Mouse (Mus musculus): ENCODE results near the gene Rnf135.
"Not testable (repeated sequence)": the region's sequence is repeated elsewhere in the genome, so short reads cannot be mapped to it uniquely, and the experiment has no call there.

DNA sequence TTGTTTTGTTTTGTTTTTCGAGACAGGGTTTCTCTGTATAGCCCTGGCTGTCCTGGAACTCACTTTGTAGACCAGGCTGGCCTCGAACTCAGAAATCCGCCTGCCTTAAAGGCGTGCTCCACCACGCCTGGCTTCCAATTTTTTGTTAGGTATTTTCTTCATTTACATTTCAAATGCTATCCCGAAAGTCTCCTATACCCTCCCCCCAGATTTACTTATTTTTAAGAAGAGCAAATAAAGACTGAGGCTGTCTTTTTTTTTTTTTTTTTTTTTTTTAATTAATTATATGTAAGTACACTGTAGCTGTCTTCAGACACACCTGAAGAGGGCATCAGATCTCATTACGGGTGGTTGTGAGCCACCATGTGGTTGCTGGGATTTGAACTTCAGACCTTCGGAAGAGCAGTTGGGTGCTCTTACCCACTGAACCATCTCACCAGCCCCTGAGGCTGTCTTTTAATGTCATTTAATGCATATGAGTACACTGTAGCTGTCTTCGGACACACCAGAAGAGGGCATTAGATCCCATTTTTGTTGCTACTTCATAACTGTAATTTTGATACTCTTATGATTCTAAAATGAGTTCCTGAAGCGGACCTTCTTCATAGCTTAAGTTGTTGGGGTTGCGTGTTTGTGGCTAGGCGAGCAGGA, 472 bp upstream of the Rnf135 start:
- not testable (repeated sequence) for TF ChIP-seq CTCF (IDR thresholded peaks at IDR 0.05; ENCODE audit: borderline replicate concordance, insufficient read depth, low read depth, low read length); POLR2A (IDR thresholded peaks at IDR 0.05; ENCODE audit: borderline replicate concordance, insufficient read depth, low read length)
